Mouse (Mus musculus): ENCODE data around the gene Celf2.

The Celf2 gene

DNA sequence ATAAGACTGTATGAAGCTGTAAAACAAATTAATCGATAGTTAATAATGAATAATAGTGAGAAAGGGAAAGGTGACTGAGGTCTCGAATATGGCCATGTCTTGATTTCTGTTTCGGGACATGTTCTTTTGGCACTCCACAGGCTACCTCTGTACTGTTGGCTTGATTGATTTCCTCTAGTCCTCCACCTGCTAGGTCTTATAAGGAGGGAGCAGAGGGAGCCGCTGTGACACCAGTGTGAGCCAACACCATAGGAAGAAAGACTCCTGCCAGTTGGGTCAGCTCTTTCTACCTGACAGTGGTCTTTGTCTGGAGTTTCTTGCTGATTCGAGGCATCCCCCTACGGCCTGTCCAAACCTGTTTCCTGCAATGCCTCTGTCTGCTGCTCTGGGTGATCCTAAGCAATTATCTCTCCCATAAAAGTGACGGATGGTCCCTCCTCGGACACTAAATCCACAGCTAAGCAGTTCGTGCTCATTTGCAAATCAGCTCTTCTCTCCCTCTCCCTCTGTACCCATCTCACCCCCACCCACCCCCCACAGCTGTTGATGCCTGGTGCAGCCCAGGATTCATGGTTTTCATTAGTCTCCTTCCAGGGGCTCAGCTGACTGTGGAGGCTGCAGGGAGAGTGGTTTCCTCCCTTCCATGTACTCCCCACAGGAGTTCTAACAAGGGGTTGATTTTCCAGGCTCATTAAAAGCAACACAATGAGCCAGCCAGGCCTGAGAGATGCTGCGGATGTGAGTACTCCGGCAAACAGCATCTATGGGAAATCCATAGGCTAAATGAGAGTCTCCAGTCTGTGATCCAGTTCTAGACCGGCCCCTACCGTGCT is 1003.2 kb downstream of the Celf2 start:
- no peak for DNase-seq (ENCODE audit: low read depth, low spot score)

DNA sequence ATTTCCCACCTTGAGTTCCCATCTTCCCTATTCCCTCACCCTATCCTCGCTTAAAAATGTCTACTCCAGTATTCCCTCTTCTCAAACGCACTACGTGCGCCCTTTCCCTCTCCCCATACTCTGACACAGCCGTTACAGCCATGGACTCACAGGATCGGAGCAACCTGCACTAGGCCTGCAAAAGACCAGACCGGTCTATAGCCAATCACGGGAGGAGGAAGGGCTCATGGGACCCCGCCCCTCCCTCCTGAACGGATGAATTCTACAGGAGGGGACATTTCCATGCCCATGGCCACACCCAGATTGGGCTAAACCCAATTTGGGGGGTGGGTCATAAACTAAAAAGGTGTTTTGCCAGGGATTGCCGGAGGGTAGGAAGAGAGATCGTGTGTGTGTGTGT is 1003.8 kb downstream of the Celf2 start:
- DNase-seq (ENCODE audit: low read depth, low spot score), result no peak

DNA sequence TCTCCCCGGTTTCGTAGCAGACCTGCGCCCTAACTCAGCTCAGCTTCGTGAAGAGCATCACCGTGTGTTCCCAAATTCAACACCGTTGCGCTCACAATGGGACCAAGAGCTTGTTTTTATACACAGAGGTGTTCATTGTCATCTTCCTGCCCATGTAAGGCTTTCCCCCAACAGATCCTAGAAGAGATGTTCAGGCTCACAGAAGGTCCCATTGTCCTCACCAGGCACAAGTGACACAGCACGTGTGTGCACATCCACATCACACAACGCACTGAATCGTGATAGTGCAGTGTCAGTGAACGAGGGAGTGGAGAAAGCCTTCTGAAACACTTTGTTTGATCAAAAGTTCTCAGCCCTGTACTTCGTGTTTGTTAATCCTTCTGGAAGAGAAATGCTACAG is 1011.3 kb downstream of the Celf2 start:
- no peak for DNase-seq (ENCODE audit: low read depth, low spot score)

DNA sequence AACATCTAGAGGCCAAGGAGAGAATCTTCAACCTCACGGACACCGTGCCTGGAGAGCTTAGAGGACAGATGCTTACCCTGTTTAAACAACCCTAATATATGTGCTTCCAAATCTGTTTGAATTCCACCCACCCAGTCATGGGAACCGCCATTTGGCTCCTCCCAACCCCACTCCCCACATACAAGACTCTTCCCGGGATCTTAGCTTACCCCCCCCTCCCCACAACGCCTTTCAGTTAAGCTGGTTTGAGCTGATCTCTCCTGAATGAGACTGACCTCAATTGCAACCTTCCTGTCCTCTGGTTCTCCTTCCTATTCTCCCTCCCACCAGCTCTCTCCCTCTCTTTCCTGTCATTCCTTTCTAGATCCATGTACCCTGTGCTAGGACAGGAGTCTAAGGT is 1011.7 kb downstream of the Celf2 start:
- no peak for DNase-seq (ENCODE audit: low read depth, low spot score)

DNA sequence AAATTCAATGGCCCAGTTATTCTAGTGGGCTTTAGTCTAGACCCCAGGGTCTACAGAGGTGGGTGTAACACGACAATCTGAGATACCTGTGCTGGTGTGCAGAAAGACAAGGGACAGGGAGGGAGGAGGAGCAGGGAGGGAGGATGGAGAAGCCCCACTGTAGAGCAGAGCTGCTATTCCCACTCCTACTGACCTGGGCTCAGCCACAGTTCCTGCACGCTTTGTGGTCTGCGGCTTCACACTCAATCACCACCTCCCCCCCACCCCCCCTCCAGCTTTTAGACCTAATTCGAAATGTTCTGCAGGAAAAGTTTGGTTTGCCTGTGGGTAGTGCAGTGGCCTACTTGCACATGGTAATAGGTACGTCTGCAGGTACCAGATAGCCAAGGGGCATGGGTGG is 1015.5 kb downstream of the Celf2 start:
- DNase-seq (ENCODE audit: low read depth, low spot score), result no peak

DNA sequence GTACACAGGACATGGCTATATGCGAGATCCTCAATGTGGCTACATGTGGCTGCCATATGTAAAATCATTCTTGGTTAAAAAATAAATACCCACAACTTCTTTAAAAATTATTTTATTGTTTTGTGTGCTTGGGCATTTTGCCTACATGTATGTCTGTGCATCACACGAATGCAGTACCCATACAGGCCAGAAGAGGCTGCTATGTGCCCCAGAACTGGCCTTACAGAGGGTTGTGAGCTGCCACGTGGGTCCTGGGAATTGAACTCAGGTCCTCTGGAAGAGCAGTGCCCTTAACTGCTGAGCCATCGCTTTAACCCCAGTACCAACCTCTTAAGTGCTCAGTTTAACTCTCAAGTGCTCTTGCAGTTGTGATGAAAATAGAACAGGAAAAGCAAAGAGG is 1018.5 kb downstream of the Celf2 start:
- DNase-seq (ENCODE audit: low read depth, low spot score), result no peak

DNA sequence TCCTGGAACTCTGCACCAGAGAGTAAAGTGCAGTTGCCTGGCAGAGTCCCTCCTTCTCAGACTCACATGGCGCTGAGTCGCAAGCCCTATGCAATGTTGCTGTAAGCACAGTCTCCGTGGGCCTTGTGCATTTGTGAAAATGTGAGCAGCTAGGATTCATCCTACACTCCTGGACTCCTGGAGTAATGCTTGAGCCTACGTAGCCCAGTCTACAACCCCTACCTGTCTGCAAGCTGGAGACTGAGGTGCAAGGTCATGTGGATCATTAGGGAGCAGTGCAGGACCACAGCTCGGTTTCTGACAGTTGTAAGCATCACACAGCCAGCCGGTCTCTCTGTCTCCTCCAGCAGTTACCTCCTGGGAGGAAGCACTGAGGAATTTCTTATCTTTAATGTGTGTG is 1019.3 kb downstream of the Celf2 start:
- no peak for DNase-seq (ENCODE audit: low read depth, low spot score)
